Mouse (Mus musculus) heart, embryonic 14.5 days (tissue): Measurements from ENCODE around the gene Hbb-bh1. TPM values are rescaled to one million over a fixed set of nuclear protein-coding genes. Genes with fewer than 3 reads are reported as not detected.

Experiments
- ATAC-seq: fragments of 200-750 bp; cut with Nextera tagmentation; 2 replicates; pipeline ENCODE4 v1.8.0; 2017; ENCODE audit warnings: low read depth, moderate TSS enrichment; ENCODE audit not compliant: insufficient number of reproducible peaks, insufficient read depth, low FRiP score
- H3K27ac ChIP-seq, 2 experiments: fragments of 200-500 bp in 1 of 2; fragments of 300-500 bp in 1 of 2; sonication (generic) in 1 of 2; replicated peaks in 1 of 2; 2 replicates each; pipeline ENCODE4 v1.5.1; 2012 to 2014; ENCODE audit warnings: low read depth in 2 of 2, low read length in 2 of 2, control low read depth in 1 of 2, mild to moderate bottlenecking in 1 of 2, mixed read lengths in 1 of 2; ENCODE audit not compliant: control insufficient read depth in 1 of 2, insufficient read depth in 1 of 2
- H3K27me3 ChIP-seq: fragments of 300-500 bp; sonication (generic); 2 replicates; pipeline ENCODE4 v1.6.1; 2014; ENCODE audit warnings: mild to moderate bottlenecking, low read length, control low read depth; ENCODE audit not compliant: control insufficient read depth, insufficient read depth
- H3K36me3 ChIP-seq: fragments of 300-500 bp; sonication (generic); 2 replicates; pipeline ENCODE4 v1.6.1; 2014; ENCODE audit warnings: mild to moderate bottlenecking, control low read depth, low read length, mixed read lengths; ENCODE audit not compliant: control insufficient read depth, insufficient read depth
- H3K4me1 ChIP-seq, 2 experiments: fragments of 200-500 bp in 1 of 2; fragments of 300-500 bp in 1 of 2; sonication (generic) in 1 of 2; 2 replicates each; pipeline ENCODE4 v1.6.1; 2012 to 2014; ENCODE audit warnings: low read length in 2 of 2, control low read depth in 1 of 2, mixed read lengths in 1 of 2; ENCODE audit not compliant: control insufficient read depth in 2 of 2, insufficient read depth in 2 of 2
- H3K4me2 ChIP-seq: fragments of 300-500 bp; sonication (generic); 2 replicates; pipeline ENCODE4 v1.6.1; 2014; ENCODE audit warnings: mild to moderate bottlenecking, low read length
- H3K4me3 ChIP-seq, 2 experiments: fragments of 200-500 bp in 1 of 2; fragments of 300-500 bp in 1 of 2; sonication (generic) in 1 of 2; 2 replicates each; pipeline ENCODE4 v1.5.1; 2012 to 2014; ENCODE audit warnings: low read length in 2 of 2, mild to moderate bottlenecking in 2 of 2, control low read depth in 1 of 2, low read depth in 1 of 2, moderate library complexity in 1 of 2; ENCODE audit not compliant: control insufficient read depth in 1 of 2, insufficient read depth in 1 of 2
- H3K9ac ChIP-seq: fragments of 300-500 bp; sonication (generic); 2 replicates; pipeline ENCODE4 v1.6.1; 2014; ENCODE audit warnings: mild to moderate bottlenecking, low read length
- H3K9me3 ChIP-seq: fragments of 300-500 bp; sonication (generic); 2 replicates; pipeline ENCODE4 v1.6.1; 2016; ENCODE audit warnings: low read length, control low read depth; ENCODE audit not compliant: control insufficient read depth
- WGBS: fragments of 180-500 bp; shearing (Covaris S2); extraction: QIAGEN DNeasy Blood & Tissue Kit; methylation state at CpG from one replicate; pipeline ENCODE4 v1.1.7; 2014; 5-methylcytosine and 5-hydroxymethylcytosine counted together
- polyA plus RNA-seq: library from polyadenylated mRNA; unstranded; fragments of >200 nt; fragmentation: Nextera tagmentation; extraction: Ambion mirVana; gene quantifications from 2 replicates; pipeline ENCODE4 v1.2.1, GENCODE M21; 2014

Gene Hbb-bh1
- polyA plus RNA-seq, 1 experiment from 2014 or later: 17.8 TPM

- Histone ChIP-seq H3K4me2 (no peak overlapping the region), H3K4me1 (no peaks in the 10 kb centered on the region), H3K27me3 (no peaks in the 10 kb centered on the region), H3K9me3 (no peaks in the 10 kb centered on the region), H3K9ac (no peak overlapping the region), H3K36me3 (no peaks in the 10 kb centered on the region), H3K27ac (no peak overlapping the region), H3K4me3 (no peak overlapping the region)
- 15% methylated on average over 4 of the region's 4 CpGs for WGBS
- ATAC-seq: no peak
Measured at GRCm38 (mm10) chr7:103792669-103793388, 50.1 kb downstream of the Hbb-bh1 start.

GRCm38 (mm10) chr7:103791721-103792120, 51.2 kb downstream of the Hbb-bh1 start, which contains the start of gene Olfr67:
TSS of gene Olfr67 (minus strand) at chr7:103791821.
- no peak within 1 kb of the TSS for H3K27ac ChIP-seq

More at GRCm38 (mm10) chr7:103791721-103792120, 51.2 kb downstream of the Hbb-bh1 start, which contains the start of gene Olfr67:
- no peaks in the 10 kb centered on the region for H3K9me3 ChIP-seq
- H3K4me1 ChIP-seq: no peaks in the 10 kb centered on the region
- H3K36me3 ChIP-seq: no peaks in the 10 kb centered on the region
- H3K4me2 ChIP-seq: no peak within 1 kb of the TSS
- no peak for ATAC-seq
- no peaks in the 10 kb centered on the region for H3K27me3 ChIP-seq
- WGBS: 76% methylated on average over 3 of the region's 3 CpGs
- no peak within 1 kb of the TSS for H3K4me3 ChIP-seq
- no peak within 1 kb of the TSS for H3K9ac ChIP-seq

Other genes with a start within 250 kb of the Hbb-bh1 start
- not detected in 2 replicates for gene Olfr619, start 242.6 kb downstream of the Hbb-bh1 start, polyA plus RNA-seq
- not detected in 2 replicates for gene Olfr620, start 230.6 kb downstream of the Hbb-bh1 start, polyA plus RNA-seq
- not detected in 2 replicates for gene Olfr622, start 200.5 kb downstream of the Hbb-bh1 start, polyA plus RNA-seq
- not detected in 2 replicates for gene Olfr623, start 179.5 kb downstream of the Hbb-bh1 start, polyA plus RNA-seq
- 0.04 and 0.08 TPM in 2 replicates for gene Olfr624, start 172.0 kb downstream of the Hbb-bh1 start, polyA plus RNA-seq
- not detected in 2 replicates for gene Olfr625-ps1, start 160.4 kb downstream of the Hbb-bh1 start, polyA plus RNA-seq
- gene Olfr243, start 128.5 kb downstream of the Hbb-bh1 start, polyA plus RNA-seq: not detected in 2 replicates
- not detected in 2 replicates for gene Olfr628, start 112.8 kb downstream of the Hbb-bh1 start, polyA plus RNA-seq
- gene Olfr629, start 98.2 kb downstream of the Hbb-bh1 start, polyA plus RNA-seq: not detected in 2 replicates
- not detected in 2 replicates for gene Olfr630, start 85.8 kb downstream of the Hbb-bh1 start, polyA plus RNA-seq
- not detected in 2 replicates for gene Olfr69, start 71.6 kb downstream of the Hbb-bh1 start, polyA plus RNA-seq
- gene Olfr68, start 63.5 kb downstream of the Hbb-bh1 start, polyA plus RNA-seq: not detected in 2 replicates
- gene Olfr67, start 51.3 kb downstream of the Hbb-bh1 start, polyA plus RNA-seq: not detected in 2 replicates
- 4,945 and 8,964 TPM in 2 replicates for gene Hbb-bt, start 29.2 kb downstream of the Hbb-bh1 start, polyA plus RNA-seq
- gene Hbb-bs, start 15.1 kb downstream of the Hbb-bh1 start, polyA plus RNA-seq: 11,662 and 20,684 TPM in 2 replicates
- gene Hbb-bh2, start 2.6 kb downstream of the Hbb-bh1 start, polyA plus RNA-seq: not detected in 2 replicates
- 2,227 and 2,640 TPM in 2 replicates for gene Hbb-y, start 10.1 kb upstream of the Hbb-bh1 start, polyA plus RNA-seq
- not detected in 2 replicates for gene Olfr66, start 43.1 kb upstream of the Hbb-bh1 start, polyA plus RNA-seq
- gene Olfr64, start 51.3 kb upstream of the Hbb-bh1 start, polyA plus RNA-seq: not detected in 2 replicates
- not detected in 2 replicates for gene Olfr65, start 60.3 kb upstream of the Hbb-bh1 start, polyA plus RNA-seq
- not detected in 2 replicates for gene Olfr631, start 85.7 kb upstream of the Hbb-bh1 start, polyA plus RNA-seq
- gene Olfr632, start 91.2 kb upstream of the Hbb-bh1 start, polyA plus RNA-seq: not detected in 2 replicates
- not detected in 2 replicates for gene Olfr633, start 101.3 kb upstream of the Hbb-bh1 start, polyA plus RNA-seq
- gene Olfr635, start 128.0 kb upstream of the Hbb-bh1 start, polyA plus RNA-seq: not detected in 2 replicates
- not detected in 2 replicates for gene Olfr638, start 155.6 kb upstream of the Hbb-bh1 start, polyA plus RNA-seq
- gene Olfr639, start 174.1 kb upstream of the Hbb-bh1 start, polyA plus RNA-seq: 0.03 TPM in 1 of 2 replicates, not detected in the other
- not detected in 2 replicates for gene Olfr640, start 182.4 kb upstream of the Hbb-bh1 start, polyA plus RNA-seq
- gene Olfr641, start 192.3 kb upstream of the Hbb-bh1 start, polyA plus RNA-seq: not detected in 2 replicates
- not detected in 2 replicates for gene Olfr642, start 209.5 kb upstream of the Hbb-bh1 start, polyA plus RNA-seq
- not detected in 2 replicates for gene 4930516K23Rik, start 218.3 kb upstream of the Hbb-bh1 start, polyA plus RNA-seq
- gene Olfr644, start 228.7 kb upstream of the Hbb-bh1 start, polyA plus RNA-seq: not detected in 2 replicates
- gene Olfr645, start 242.3 kb upstream of the Hbb-bh1 start, polyA plus RNA-seq: not detected in 2 replicates